Mouse (Mus musculus) liver, postnatal 0 days (tissue): ENCODE results near the gene Myog.

ENCODE experiments used
- CTCF ChIP-seq: sonication (generic); IDR thresholded peaks from 2 replicates; pipeline ENCODE4 v1.5.1; 2016; ENCODE audit warnings: antibody characterized with exemption, low read depth
- EP300 ChIP-seq: IDR thresholded peaks from 2 replicates; pipeline ENCODE4 v1.6.1; 2016; ENCODE audit warnings: antibody characterized with exemption, low read depth, mild to moderate bottlenecking

GRCm38 (mm10) chr1:134326841-134327346, 37.1 kb downstream of the Myog start:
- TF ChIP-seq EP300: no peak
- TF ChIP-seq CTCF: no peak
